Mouse (Mus musculus) olfactory bulb, adult 2 months (tissue): ENCODE results near the gene Esr2.

Source experiments
- CTCF ChIP-seq: fragments of 200-500 bp; IDR thresholded peaks from 2 replicates; pipeline ENCODE4 v1.5.1; 2012; ENCODE audit warnings: low read depth, mild to moderate bottlenecking, low read length, moderate library complexity; ENCODE audit not compliant: insufficient read depth
- POLR2A ChIP-seq: fragments of 200-500 bp; IDR thresholded peaks from 2 replicates; pipeline ENCODE4 v1.6.1; 2012; ENCODE audit warnings: mild to moderate bottlenecking, low read depth, low read length, moderate library complexity; ENCODE audit not compliant: insufficient read depth

DNA sequence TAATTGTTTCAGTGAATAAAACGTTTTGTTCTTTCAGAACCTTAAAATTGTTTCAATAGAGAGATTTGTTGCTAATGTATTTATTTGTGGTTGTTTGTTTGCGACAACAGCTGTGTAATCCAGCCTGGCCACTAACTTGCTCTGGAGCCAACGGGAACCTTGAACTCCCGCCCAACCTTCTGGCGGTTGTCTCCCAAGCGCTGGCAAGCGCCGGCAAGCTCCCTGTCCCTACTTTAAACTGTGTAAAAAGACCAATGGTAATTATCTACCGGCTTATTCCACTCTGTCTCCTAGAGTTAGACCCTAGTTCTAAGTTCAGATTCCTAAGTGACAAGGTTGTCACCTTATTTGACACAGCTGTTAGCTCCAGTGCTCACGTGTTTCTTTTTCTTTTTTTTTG is 48.2 kb downstream of the Esr2 start:
- TF ChIP-seq CTCF, result no peak
- TF ChIP-seq POLR2A, result no peak
